Mouse (Mus musculus): Measurements from ENCODE around the gene Gm27029. TPM values are rescaled to one million over a fixed set of nuclear protein-coding genes. Genes with fewer than 3 reads are reported as not detected.
"Not testable (repeated sequence)": the region's sequence is repeated elsewhere in the genome, so short reads cannot be mapped to it uniquely, and the experiment has no call there.

Gene Gm27029
- polyA plus RNA-seq (2015; fragmentation: Nextera tagmentation; extraction: Ambion mirVana): 2.1 and 3.1 TPM in 2 replicates

DNA sequence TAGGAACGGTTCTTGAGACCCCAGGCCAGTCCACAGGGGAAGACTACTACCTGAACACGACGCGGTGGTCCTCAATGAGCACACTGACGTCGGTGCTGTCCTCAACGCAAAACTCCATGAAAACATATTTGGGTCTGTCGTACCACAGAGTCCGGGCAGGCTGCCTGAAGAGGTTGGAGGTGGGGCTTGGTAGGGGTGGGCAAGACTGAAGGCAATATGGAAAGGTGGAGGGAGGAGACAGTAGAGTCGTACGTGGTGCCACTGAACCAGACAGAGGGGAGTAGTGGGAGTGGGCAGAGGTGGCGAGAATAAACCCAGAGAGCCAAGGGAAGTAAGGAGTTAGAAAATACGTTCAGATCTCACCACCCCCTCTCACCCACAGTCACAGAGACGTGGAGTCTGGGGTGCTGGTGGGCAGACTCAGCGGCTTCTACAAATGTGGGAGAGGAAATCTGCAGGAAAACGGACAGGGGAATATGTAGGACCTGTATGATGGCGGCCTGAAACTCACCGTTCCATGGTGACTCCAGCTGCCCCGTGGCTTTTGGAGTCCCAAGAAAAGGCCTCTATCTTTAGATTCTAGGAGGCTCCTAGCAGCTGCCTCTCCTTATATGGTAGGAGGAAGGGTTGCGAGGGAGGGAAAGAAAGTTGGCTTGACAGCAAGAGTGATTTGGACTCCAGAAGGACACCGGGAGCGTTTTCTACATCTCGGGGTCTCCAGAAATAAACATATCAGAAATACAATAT lies at the start of gene Gm27029:
Gene Gm27029, minus strand, starts transcription at position 692 of the 747 bp plus-strand sequence.
- WGBS (ENCODE audit: insufficient replicate concordance): 9% methylated on average over 23 of the region's 23 CpGs
- no peak for ATAC-seq (ENCODE audit: insufficient read depth)
- Histone ChIP-seq H3K4me2 (peak within 1 kb of the TSS; percentile 97), H3K9me3 (replicated peaks) (no peaks in the 10 kb centered on the region), H3K4me3 (replicated peaks) (peak within 1 kb of the TSS; percentile 94), H3K27ac (replicated peaks) (peak within 1 kb of the TSS; percentile 80), H3K4me1 (replicated peaks) (peaks cover 39% of the 10 kb centered on the region), H3K36me3 (replicated peaks) (peaks cover under 1% of the 10 kb centered on the region; the same call in 1 of the 2 replicates), H3K9ac (peak within 1 kb of the TSS; percentile 80), H3K27me3 (no peaks in the 10 kb centered on the region)

DNA sequence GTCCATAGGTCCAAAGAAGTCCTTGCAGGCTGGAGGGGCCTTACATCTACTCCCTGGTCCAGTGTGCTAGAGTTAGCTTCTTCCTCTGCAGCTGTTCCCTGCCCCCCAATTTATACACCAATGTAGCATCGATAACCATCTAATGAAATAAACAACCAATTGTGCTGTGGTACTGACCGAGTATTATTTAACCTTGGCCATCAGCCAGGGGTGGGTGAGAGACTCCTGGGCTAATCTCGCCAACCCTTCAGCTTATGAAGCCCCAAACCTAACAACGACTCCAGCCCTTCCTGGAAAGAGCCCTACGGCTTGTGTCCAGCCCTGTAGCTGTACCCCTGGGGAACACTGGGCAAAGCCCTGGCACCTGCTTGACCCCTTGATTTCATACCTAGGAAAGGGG lies 49.7 kb upstream of the Gm27029 start:
- H3K4me1 ChIP-seq (replicated peaks): peaks cover 5% of the 10 kb centered on the region
- no peaks in the 10 kb centered on the region for H3K9me3 ChIP-seq (replicated peaks)
- peaks cover 48% of the 10 kb centered on the region for H3K27me3 ChIP-seq
- H3K4me3 ChIP-seq (replicated peaks): no peak overlapping the region
- no peak overlapping the region for H3K4me2 ChIP-seq
- H3K27ac ChIP-seq (replicated peaks): no peak overlapping the region
- no peak for ATAC-seq (ENCODE audit: insufficient read depth)
- H3K9ac ChIP-seq: no peak overlapping the region
- 66% methylated on average over 5 of the region's 5 CpGs for WGBS (ENCODE audit: insufficient replicate concordance)
- H3K36me3 ChIP-seq (replicated peaks): no peaks in the 10 kb centered on the region

DNA sequence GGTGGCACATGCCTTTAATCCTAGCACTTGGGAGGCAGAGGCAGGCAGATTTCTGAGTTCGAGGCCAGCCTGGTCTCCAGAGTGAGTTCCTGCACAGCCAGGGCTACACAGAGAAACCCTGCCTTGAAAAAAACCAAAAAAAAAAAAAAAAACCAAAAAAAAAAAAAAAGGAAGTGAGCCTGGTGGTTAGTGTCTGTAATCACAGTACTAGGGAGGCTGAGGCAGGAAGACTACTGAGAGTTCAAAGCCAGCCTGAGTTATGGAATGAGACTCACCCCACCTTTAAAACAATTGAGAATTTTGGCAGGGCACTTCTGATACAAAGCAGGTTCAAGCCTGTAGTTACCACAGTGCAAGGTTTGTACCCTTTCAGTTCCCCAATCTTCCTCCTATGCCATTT lies 49.1 kb upstream of the Gm27029 start:
- not testable (repeated sequence) for H3K4me1 ChIP-seq (replicated peaks); H3K27ac ChIP-seq (replicated peaks); H3K9me3 ChIP-seq (replicated peaks); H3K36me3 ChIP-seq (replicated peaks); ATAC-seq (ENCODE audit: insufficient read depth); H3K4me2 ChIP-seq; H3K9ac ChIP-seq; H3K4me3 ChIP-seq (replicated peaks)
- WGBS (ENCODE audit: insufficient replicate concordance): 42% methylated on average over 1 of the region's 1 CpGs
- peaks cover 50% of the 10 kb centered on the region for H3K27me3 ChIP-seq

DNA sequence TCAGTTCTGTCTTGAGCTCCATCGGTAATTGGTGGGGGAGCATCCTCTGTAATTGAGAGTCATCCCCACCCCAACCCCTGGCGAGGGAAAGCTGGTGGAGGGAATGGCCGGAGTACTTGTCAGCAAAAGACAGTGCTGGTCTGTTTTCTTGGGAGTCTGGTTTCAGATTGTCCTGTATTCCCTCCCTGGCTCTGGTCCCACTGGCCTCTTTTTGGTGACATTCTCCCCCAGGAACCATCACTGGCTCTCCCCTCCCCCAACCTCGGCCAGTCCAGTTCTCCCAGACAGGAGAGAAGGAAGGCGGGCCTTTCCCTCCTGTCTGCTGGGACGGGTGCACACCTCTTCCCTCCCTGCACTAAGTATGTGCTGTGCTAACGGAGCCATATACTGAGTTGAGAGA lies 47.7 kb upstream of the Gm27029 start:
- H3K36me3 ChIP-seq (replicated peaks): no peaks in the 10 kb centered on the region
- H3K9me3 ChIP-seq (replicated peaks): no peaks in the 10 kb centered on the region
- no peak for ATAC-seq (ENCODE audit: insufficient read depth)
- no peak overlapping the region for H3K4me3 ChIP-seq (replicated peaks)
- no peak overlapping the region for H3K9ac ChIP-seq
- no peak overlapping the region for H3K27ac ChIP-seq (replicated peaks)
- no peak overlapping the region for H3K4me2 ChIP-seq
- 51% methylated on average over 7 of the region's 7 CpGs for WGBS (ENCODE audit: insufficient replicate concordance)
- H3K27me3 ChIP-seq: peaks cover 63% of the 10 kb centered on the region
- H3K4me1 ChIP-seq (replicated peaks): peaks cover 18% of the 10 kb centered on the region

DNA sequence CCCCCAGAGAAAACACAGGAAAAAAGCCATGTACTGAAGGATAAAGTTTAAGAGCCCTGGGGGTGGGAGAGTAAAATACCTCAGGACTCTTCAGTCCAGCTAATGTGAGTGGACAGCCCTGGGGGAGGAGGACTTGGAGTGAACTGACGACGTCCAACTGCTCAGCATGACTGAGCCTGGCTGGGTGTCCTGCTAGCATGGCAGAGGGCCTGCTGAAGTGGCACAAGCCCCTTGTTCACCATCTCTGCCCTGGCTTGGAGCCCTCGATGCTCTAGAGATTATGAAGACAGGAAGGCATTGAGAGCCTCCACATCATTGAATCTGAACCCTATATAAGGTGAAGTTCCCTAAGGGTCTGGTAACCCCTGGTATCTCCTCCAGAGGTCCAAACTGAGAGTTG lies 47.3 kb upstream of the Gm27029 start:
- 62% methylated on average over 3 of the region's 3 CpGs for WGBS (ENCODE audit: insufficient replicate concordance)

DNA sequence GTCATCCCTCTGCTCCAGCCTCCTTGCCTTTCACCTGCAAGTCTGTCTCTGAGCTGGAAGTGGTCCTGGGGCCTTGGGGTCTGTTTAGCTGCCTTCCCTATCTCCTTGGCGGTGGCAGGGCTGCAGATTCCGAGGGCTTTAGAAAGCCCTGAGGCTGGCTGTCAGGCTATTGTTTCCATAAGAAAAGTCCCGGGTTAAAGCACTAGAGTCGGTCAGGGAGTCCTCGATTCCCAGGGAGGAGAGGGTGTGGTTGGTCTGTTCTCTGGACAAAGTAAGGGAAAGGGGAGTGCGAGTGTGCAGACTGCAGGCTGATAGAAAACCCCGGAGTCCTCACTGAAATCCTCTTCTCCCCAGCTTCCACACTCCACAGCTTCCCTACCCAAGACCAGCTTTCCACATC lies 45.6 kb upstream of the Gm27029 start:
- Histone ChIP-seq H3K36me3 (replicated peaks) (no peaks in the 10 kb centered on the region), H3K9me3 (replicated peaks) (no peaks in the 10 kb centered on the region), H3K4me2 (no peak overlapping the region), H3K4me1 (replicated peaks) (peaks cover 38% of the 10 kb centered on the region), H3K4me3 (replicated peaks) (no peak overlapping the region), H3K27ac (replicated peaks) (no peak overlapping the region), H3K9ac (no peak overlapping the region), H3K27me3 (peaks cover 85% of the 10 kb centered on the region)
- WGBS (ENCODE audit: insufficient replicate concordance): 61% methylated on average over 7 of the region's 7 CpGs
- no peak for ATAC-seq (ENCODE audit: insufficient read depth)

More for the DNA sequence above, 47.3 kb upstream of the Gm27029 start:
- Histone ChIP-seq H3K4me1 (replicated peaks) (peaks cover 22% of the 10 kb centered on the region), H3K27ac (replicated peaks) (no peak overlapping the region), H3K4me2 (no peak overlapping the region), H3K27me3 (peaks cover 67% of the 10 kb centered on the region), H3K9ac (no peak overlapping the region), H3K9me3 (replicated peaks) (no peaks in the 10 kb centered on the region), H3K4me3 (replicated peaks) (no peak overlapping the region), H3K36me3 (replicated peaks) (no peaks in the 10 kb centered on the region)
- no peak for ATAC-seq (ENCODE audit: insufficient read depth)

DNA sequence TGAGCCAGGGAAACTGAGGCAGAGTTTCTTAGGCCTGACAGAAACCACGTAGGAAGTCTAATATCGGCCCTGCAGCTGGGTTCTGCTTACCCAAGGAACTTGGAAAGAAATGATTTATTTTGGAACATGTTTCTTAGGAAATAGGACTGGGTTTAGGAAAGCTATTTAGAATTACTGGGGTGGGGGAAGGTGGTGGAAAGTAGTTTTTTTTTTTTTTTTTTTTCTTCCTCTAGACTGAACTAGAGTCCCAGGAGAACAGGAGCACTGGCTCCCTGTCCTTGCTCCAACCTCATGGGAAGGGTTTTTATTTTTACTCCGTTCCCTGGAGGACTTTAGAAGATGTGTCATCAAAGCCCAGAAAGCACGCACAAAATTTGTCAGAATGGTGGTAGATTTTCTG lies 44.6 kb upstream of the Gm27029 start:
- no peak for ATAC-seq (ENCODE audit: insufficient read depth)
- no peaks in the 10 kb centered on the region for H3K9me3 ChIP-seq (replicated peaks)
- H3K4me1 ChIP-seq (replicated peaks): peaks cover 49% of the 10 kb centered on the region
- peaks cover 91% of the 10 kb centered on the region for H3K27me3 ChIP-seq
- 61% methylated on average over 4 of the region's 4 CpGs for WGBS (ENCODE audit: insufficient replicate concordance)
- no peak overlapping the region for H3K9ac ChIP-seq
- H3K4me3 ChIP-seq (replicated peaks): no peak overlapping the region
- H3K36me3 ChIP-seq (replicated peaks): no peaks in the 10 kb centered on the region
- no peak overlapping the region for H3K27ac ChIP-seq (replicated peaks)
- H3K4me2 ChIP-seq: peak overlapping the region; percentile 94; the same call in 1 of the 2 replicates

DNA sequence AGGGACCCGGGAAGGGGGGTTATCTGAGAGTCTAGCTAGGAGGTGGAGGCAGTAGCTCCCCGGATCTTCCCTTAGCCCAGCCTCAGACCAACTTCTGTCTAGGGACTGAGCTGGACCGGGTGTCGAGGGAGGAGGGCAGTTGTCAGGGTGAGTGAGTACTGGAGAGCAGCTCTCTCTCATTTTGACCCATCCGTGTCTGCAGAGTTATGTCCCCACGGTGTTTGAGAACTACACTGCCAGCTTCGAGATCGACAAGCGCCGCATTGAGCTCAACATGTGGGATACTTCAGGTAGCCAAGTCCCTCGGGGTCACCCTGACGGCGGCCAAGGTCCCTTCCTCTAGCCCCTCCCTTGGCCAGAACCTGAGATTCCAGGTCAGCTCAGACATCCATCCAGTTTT lies 44.1 kb upstream of the Gm27029 start:
- WGBS (ENCODE audit: insufficient replicate concordance): 10% methylated on average over 13 of the region's 13 CpGs
- Histone ChIP-seq H3K4me2 (peak overlapping the region; percentile 94), H3K4me3 (replicated peaks) (peak overlapping the region; percentile 65), H3K9me3 (replicated peaks) (no peaks in the 10 kb centered on the region), H3K27ac (replicated peaks) (no peak overlapping the region), H3K27me3 (peaks cover 93% of the 10 kb centered on the region), H3K36me3 (replicated peaks) (no peaks in the 10 kb centered on the region), H3K9ac (0 out of 2 replicates have a peak overlapping the region, but pooled peaks have one; percentile 54), H3K4me1 (replicated peaks) (peaks cover 53% of the 10 kb centered on the region)
- no peak for ATAC-seq (ENCODE audit: insufficient read depth)

DNA sequence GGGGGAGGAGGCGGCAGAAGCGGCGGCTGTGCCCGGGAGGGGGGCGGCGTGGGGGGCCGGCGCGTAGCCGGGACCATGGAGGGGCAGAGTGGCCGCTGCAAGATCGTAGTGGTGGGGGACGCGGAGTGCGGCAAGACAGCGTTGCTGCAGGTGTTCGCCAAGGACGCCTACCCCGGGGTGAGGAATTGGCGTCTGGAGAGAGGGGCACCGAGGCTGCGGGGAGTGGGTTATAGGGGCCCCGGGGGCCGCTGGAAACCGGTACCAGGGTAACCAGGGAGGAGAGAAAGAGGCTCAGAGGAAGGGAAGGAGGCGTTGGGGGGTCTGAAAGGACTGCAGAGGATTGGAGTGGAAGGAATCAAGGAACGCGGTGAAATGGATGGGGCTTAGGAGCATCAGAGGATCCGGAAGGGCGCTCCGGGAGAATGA lies 43.7 kb upstream of the Gm27029 start:
- ATAC-seq (ENCODE audit: insufficient read depth): no peak
- Histone ChIP-seq H3K4me2 (peak overlapping the region; percentile 94), H3K27me3 (peaks cover 95% of the 10 kb centered on the region), H3K27ac (replicated peaks) (no peak overlapping the region), H3K4me1 (replicated peaks) (peaks cover 58% of the 10 kb centered on the region), H3K4me3 (replicated peaks) (peak overlapping the region; percentile 65), H3K9me3 (replicated peaks) (no peaks in the 10 kb centered on the region), H3K9ac (peak overlapping the region; percentile 54), H3K36me3 (replicated peaks) (no peaks in the 10 kb centered on the region)
- WGBS (ENCODE audit: insufficient replicate concordance): under 1% methylated on average over 30 of the region's 31 CpGs

DNA sequence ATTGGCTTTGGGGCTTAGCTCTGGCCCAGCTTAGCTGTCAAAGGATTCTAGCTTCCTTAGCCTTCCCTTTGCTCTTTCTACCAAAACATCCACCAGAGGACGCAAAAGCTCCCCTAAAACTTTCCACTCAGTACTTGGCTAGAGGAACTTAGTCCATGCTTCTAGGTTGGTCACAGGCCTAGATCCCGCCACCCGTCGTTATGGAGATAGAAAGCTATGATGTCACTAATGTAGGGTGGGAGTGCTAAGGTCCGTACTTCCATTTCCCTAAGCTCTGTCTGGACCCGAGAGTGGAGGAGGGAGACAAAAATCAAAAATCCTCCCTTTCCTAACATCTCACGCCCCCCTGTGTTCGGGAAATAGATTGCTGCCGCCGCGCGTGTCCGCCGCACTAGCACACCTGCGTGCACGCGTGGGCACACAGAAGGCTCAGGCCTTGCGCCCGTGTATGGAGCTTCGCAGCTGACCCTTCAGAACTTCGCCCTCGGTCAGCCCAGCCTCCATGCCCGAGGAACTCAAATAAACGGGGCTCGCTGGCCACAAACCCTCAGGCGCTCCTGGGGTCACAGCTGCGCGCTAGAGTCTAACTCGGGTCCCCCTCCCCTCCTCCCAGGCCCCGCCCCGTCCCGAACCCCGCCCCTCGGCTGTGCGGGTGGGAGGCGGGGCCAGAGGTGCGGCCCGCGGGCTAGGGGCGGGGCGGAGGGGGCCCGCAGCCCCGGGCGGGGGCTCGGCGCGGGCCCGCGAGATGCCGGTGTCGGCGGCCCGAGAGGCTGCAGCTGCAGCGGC lies 43.1 kb upstream of the Gm27029 start:
- Histone ChIP-seq H3K36me3 (replicated peaks) (no peaks in the 10 kb centered on the region), H3K4me3 (replicated peaks) (peak overlapping the region; percentile 65), H3K27ac (replicated peaks) (no peak overlapping the region), H3K27me3 (peaks cover 89% of the 10 kb centered on the region), H3K4me2 (peak overlapping the region; percentile 94), H3K4me1 (replicated peaks) (peaks cover 64% of the 10 kb centered on the region), H3K9me3 (replicated peaks) (no peaks in the 10 kb centered on the region), H3K9ac (peak overlapping the region; percentile 54)
- ATAC-seq (ENCODE audit: insufficient read depth): peak; percentile 70
- under 1% methylated on average over 53 of the region's 54 CpGs for WGBS (ENCODE audit: insufficient replicate concordance)

DNA sequence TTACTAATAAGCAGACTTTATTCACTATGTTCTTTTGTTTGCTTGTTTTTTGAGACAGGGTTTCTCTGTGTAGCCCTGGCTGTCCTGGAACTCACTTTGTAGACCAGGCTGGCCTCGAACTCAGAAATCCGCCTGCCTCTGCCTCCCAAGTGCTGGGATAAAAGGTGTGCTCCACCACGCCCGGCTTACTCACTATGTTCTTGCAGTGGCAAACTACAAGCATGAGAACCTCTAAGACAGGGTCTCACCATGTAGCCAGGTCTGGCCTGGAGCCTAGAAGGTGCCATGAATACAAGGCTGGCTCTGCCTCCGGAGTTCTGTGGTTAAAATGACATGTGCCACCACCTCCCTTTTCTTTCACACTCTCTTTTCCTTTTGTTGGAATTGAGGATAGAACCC lies 42.0 kb upstream of the Gm27029 start:
- Histone ChIP-seq H3K9ac (peak overlapping the region; percentile 62; the same call in 1 of the 2 replicates), H3K4me3 (replicated peaks) (peak overlapping the region; percentile 67), H3K4me2 (peak overlapping the region; percentile 94), H3K4me1 (replicated peaks) (peaks cover 69% of the 10 kb centered on the region), H3K27me3 (peaks cover 82% of the 10 kb centered on the region)
- H3K36me3 ChIP-seq (replicated peaks); H3K9me3 ChIP-seq (replicated peaks); H3K27ac ChIP-seq (replicated peaks); ATAC-seq (ENCODE audit: insufficient read depth): not testable (repeated sequence)
- WGBS (ENCODE audit: insufficient replicate concordance): 48% methylated on average over 5 of the region's 5 CpGs
